Mouse (Mus musculus): ENCODE measurements around the gene Ifnar2.

Ifnar2 gene

GRCm38 (mm10) chr16:91391421-91391820 lies 18.8 kb downstream of the Ifnar2 start, which contains the start of gene Gm21970:
TSS of gene Gm21970 (plus strand) at chr16:91391721.
- no peak for DNase-seq (ENCODE audit: low spot score in 2 of 2)

- no peak for DNase-seq (ENCODE audit: low spot score in 2 of 2)
These were observed 22.3 kb downstream of the Ifnar2 start for GRCm38 (mm10) chr16:91394826-91395410.

GRCm38 (mm10) chr16:91395633-91396392 lies 23.2 kb downstream of the Ifnar2 start:
- DNase-seq (ENCODE audit: low spot score in 2 of 2), result no peak

- DNase-seq (ENCODE audit: low spot score in 2 of 2), result no peak
These were observed 24.4 kb downstream of the Ifnar2 start for GRCm38 (mm10) chr16:91396844-91397537.

GRCm38 (mm10) chr16:91398030-91398429 lies 25.4 kb downstream of the Ifnar2 start:
- DNase-seq (ENCODE audit: low spot score in 2 of 2), result no peak

GRCm38 (mm10) chr16:91398944-91399343 lies 26.4 kb downstream of the Ifnar2 start:
- DNase-seq (ENCODE audit: low spot score in 2 of 2), result no peak

- no peak for DNase-seq (ENCODE audit: low spot score in 2 of 2)
These were observed 29.1 kb downstream of the Ifnar2 start for GRCm38 (mm10) chr16:91401569-91402165.

GRCm38 (mm10) chr16:91403784-91404183 lies 31.2 kb downstream of the Ifnar2 start:
- no peak for DNase-seq (ENCODE audit: low spot score in 2 of 2)

- no peak for DNase-seq (ENCODE audit: low spot score in 2 of 2)
These were observed 31.6 kb downstream of the Ifnar2 start for GRCm38 (mm10) chr16:91404187-91404586.

- DNase-seq (ENCODE audit: low spot score in 2 of 2), result no peak
These were observed 32.4 kb downstream of the Ifnar2 start for GRCm38 (mm10) chr16:91404828-91405577.

- peak; percentile 86 to 92 for DNase-seq (ENCODE audit: low spot score in 2 of 2)
These were observed 33.3 kb downstream of the Ifnar2 start, which contains the start of gene Il10rb for GRCm38 (mm10) chr16:91405640-91406584. TSS of gene Il10rb (plus strand) at chr16:91406164.

GRCm38 (mm10) chr16:91406585-91407220 lies 34.1 kb downstream of the Ifnar2 start:
- peak; percentile 56 to 82 for DNase-seq (ENCODE audit: low spot score in 2 of 2)

GRCm38 (mm10) chr16:91413102-91413844 lies 40.7 kb downstream of the Ifnar2 start:
- no peak for DNase-seq (ENCODE audit: low spot score in 2 of 2)

GRCm38 (mm10) chr16:91415391-91416189 lies 43.0 kb downstream of the Ifnar2 start:
- no peak for DNase-seq (ENCODE audit: low spot score in 2 of 2)

GRCm38 (mm10) chr16:91416357-91416756 lies 43.8 kb downstream of the Ifnar2 start:
- DNase-seq (ENCODE audit: low spot score in 2 of 2), result no peak

GRCm38 (mm10) chr16:91416938-91417337 lies 44.4 kb downstream of the Ifnar2 start:
- peak in 1 of 2 experiments; percentile 26 for DNase-seq (ENCODE audit: low spot score in 2 of 2)

- no peak for DNase-seq (ENCODE audit: low spot score in 2 of 2)
These were observed 45.9 kb downstream of the Ifnar2 start for GRCm38 (mm10) chr16:91418531-91418930.

GRCm38 (mm10) chr16:91425816-91426215 lies 53.2 kb downstream of the Ifnar2 start:
- DNase-seq (ENCODE audit: low spot score in 2 of 2), result no peak

Data from spleen, postnatal 4 days (tissue).